Mouse (Mus musculus): ENCODE results near the gene Cog3.
"Not testable (repeated sequence)": the region's sequence is repeated elsewhere in the genome, so short reads cannot be mapped to it uniquely, and the experiment has no call there.

Gene Cog3

DNA sequence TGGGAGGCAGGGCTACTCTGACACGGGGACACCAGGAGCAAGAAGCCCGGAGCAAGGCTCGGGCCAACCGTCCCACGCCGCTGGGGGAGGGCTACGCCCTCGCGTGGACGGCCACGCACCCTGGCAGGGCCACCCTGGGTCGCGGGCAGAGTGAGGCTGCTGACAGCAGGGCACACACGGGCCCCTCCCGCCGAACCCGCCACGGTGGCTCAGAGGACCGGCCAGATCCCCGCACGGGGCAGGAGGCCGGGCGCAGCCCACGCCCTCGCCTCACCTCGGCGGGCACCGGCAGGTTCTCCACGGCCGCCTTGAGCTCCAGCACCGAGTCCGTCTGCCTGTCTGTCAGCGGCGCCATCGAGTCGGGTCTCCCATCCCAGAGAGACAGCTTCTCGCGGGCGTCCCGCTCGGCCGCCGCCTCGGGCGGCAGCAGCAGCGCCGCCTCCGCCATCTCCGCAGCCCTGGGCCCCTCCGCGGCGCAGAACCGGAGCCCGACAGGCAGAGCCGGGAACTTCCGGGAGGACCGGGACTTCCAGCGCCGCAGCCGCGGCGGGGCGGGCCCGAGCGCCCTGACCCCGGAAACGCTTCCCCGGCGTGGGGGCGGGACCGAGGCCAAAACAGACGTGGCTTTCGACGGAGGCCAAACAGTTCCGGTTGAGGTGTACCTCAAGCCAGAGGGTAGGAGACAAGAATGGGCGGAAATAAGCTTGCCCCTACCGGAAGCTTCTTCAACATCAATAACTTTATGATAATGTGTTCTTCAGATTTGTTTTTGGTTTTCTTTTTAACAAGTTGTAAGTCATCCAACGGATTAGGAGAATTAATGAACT is at the start of gene Cog3:
TSS of gene Cog3 (minus strand) at position 527 of the 827 bp plus-strand sequence.
- DNase-seq (ENCODE audit: low spot score in 2 of 2), result peak; percentile 97 to 99

DNA sequence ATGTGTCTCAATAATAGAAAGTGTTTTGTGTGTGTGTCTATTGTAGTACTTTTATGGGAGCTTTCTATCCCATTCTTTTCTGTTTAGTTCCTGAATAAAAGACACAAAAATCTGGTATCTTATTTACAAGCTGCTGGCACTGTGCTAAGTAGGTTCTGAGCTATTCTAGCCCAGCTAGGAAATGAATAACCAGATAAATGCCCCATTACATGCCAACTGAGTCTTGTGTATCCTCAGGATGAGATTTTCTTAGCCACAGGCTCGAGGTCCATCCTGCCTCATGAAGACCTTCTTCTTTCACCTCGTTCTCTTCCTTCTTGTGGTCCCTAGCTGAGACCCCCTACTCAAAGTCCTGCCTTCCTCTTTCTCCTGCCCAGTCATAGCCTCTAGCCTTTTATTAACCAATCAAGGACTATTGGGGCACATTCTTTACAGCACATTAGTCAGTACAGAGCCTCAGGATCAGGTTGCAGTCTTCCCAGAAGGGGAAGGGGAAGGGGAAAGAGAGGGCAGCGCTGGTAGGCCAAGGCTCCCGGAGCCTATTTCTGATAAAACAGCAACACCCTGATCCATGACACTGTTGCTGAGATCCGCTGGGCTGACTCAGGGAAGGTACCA is 43.6 kb upstream of the Cog3 start:
- DNase-seq (ENCODE audit: low spot score in 2 of 2), result no peak

GRCm38 (mm10) chr14:75795918-75796317 is 41.6 kb upstream of the Cog3 start:
- DNase-seq (ENCODE audit: low spot score in 2 of 2), result no peak

DNA sequence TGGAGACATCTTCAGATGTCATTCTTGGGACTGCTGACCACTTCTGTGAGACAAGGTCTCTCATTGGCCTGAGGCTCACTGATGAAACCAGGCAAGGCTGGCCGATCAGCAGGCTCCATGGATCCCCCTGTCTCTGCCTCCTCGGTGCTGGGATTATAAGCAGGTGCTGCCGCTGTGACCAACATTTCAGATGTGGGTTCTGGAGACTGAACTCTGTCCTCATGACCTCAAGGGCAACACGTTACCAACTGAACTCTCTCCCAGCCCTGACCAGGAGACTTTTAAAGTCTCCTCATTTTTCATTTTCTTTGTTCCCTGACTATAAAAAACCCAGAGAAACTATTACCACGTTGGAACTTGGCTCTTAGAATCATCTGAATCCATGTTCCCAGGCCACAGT is 40.4 kb upstream of the Cog3 start:
- no peak for DNase-seq (ENCODE audit: low spot score in 2 of 2)

- DNase-seq (ENCODE audit: low spot score in 2 of 2), result no peak
Observed at GRCm38 (mm10) chr14:75794324-75794723, 40.0 kb upstream of the Cog3 start.

DNA sequence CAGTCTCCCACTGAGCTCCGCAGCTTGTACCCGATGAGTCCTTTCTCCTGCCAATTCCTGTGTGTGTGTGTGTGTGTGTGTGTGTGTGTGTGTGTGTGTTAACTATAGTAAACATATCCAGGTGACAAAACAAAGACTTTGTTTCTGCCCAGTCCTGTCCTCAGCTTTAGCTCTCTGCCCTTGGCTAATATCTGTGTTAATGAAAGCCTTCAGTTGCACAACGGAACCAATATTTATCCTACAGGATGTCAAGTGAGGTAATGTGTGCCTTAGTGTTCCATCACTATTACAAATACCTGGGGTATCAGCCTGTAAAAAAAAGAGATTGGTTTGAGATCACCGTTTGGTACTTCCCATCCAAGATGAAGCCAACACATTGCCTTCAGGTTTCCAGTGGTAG is 38.8 kb upstream of the Cog3 start:
- no peak for DNase-seq (ENCODE audit: low spot score in 2 of 2)

DNA sequence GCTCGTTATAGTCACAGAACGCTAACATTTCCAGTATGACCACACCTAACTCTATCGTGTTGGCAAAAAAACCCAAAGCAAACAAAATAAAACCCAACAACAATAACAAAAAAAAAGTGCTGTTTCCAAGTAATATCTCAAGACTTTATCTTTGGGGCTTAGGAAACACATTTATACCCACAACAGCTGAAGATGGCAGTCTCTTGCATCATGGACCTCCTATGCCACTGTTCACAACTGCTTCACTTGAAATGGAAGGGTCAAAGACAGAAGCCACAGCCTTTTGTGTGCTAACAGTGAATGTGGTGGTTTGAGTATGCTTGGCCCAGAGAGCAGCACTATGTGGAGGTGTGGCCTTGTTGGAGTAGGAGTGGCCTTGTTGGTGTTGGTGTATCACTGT is 37.1 kb upstream of the Cog3 start:
- DNase-seq (ENCODE audit: low spot score in 2 of 2), result no peak

GRCm38 (mm10) chr14:75790411-75790996 is 36.2 kb upstream of the Cog3 start:
- DNase-seq (ENCODE audit: low spot score in 2 of 2), result peak in 1 of 2 experiments; percentile 17

DNA sequence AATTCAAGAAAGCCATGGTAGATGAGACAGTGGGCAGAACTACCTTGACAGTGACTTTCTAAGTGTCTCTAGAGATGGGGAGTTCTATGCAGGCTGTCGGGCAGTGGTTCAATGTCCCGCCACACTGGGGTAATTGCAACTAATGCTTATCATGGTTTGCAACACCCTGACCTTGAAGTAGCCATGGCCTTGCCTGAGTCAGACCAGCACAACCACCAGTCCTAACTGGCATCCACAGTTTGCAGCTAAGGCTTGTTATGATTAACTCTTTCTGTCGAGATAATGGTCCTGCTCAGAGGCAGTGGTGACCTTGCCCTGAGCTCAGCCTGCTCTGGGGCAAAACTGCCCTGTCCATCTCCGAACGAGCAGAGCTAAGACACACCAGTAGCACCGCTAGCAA is 35.0 kb upstream of the Cog3 start:
- no peak for DNase-seq (ENCODE audit: low spot score in 2 of 2)

GRCm38 (mm10) chr14:75787794-75788175 is 33.5 kb upstream of the Cog3 start:
- DNase-seq (ENCODE audit: low spot score in 2 of 2), result no peak

DNA sequence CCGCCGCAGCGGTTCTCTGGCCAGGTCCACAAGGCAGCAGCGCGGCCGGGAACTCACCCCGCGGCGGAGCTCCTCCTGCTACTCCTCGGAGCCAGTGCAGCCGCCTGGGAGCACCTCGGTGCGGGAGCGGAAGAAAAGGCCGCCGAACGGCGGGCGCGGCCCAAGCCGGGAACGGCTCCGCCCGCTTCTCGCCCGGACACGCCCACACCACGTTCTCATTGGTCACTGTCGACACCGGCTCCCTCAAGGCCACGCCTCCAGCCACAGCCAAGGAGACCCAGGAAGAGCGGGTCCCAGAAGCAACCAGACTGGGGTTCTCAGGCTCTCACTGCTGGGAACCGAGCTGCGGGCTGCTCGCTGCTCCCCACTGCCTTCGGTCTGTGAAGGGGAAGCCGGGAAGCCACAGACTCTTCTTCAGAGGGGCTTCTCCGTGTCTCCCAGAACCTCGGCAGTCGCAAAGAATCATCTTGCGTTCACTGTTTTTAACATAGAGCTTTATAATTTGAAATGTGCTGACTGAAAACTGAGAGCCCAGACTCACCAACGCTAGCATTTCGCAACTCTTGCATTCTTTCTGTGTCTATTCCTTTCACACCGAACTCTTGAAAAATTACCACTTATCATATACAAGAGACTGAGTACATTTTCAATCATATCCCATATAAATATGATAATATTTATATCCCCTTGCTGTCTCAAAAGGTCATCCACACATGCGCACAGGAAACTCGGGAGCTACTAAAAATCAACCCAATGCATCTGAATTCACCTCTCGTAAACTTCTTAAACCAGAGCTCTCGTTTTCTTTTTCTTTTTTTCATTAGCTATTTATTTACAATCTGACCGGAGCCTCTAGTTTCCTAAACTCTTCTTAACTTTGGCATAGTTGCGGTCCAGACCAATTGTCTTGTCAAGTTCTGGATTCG is 32.8 kb upstream of the Cog3 start, which contains the start of gene Slc25a30:
TSS of gene Slc25a30 (minus strand) at position 170 of the 926 bp plus-strand sequence.
- peak; percentile 96 to 97 for DNase-seq (ENCODE audit: low spot score in 2 of 2)

- DNase-seq (ENCODE audit: low spot score in 2 of 2), result no peak
Observed at GRCm38 (mm10) chr14:75786424-75786867, 32.1 kb upstream of the Cog3 start.

DNA sequence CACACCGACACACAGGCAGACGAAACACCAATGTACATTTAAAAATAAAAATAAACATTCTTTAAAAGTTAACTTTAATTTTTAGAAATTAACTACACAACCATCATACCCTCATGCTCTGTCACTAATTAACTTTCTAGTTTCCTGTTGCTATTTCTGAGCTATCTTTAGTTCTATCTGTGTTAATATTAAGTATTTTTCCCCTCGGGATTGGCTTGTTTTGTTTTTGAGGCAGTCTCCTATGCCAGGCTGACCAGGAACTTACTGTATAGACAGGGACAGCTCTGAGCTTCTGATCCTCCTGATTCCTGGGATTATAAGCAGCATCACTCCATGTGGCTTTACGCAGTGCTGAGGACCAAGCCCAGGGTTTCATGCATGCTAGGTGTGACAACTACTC is 25.6 kb upstream of the Cog3 start:
- DNase-seq (ENCODE audit: low spot score in 2 of 2), result no peak

- DNase-seq (ENCODE audit: low spot score in 2 of 2), result no peak
Observed at GRCm38 (mm10) chr14:75776637-75777036, 22.3 kb upstream of the Cog3 start.

GRCm38 (mm10) chr14:75773431-75773830 is 19.1 kb upstream of the Cog3 start:
- no peak for DNase-seq (ENCODE audit: low spot score in 2 of 2)

GRCm38 (mm10) chr14:75772407-75772806 is 18.1 kb upstream of the Cog3 start:
- not testable (repeated sequence) for DNase-seq (ENCODE audit: low spot score in 2 of 2)

DNA sequence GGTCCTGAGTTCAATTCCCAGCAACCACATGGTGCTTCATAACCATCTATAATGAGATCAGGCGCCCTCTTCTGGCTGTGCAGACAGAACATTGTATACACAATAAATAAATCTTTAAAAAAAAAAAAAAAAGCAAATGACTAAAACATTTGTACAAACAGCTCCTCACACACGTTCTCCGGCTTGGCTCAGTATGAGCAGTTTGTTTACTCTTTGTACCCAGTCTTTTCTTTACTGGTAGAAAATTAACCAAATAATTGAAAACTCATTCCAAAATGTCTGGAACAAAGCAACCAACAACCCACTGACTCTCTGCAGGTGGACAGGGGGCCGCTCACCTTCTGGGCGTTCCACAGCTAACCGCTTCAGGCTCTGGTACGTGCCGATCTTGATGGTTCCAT is 16.8 kb upstream of the Cog3 start:
- DNase-seq (ENCODE audit: low spot score in 2 of 2), result no peak

DNA sequence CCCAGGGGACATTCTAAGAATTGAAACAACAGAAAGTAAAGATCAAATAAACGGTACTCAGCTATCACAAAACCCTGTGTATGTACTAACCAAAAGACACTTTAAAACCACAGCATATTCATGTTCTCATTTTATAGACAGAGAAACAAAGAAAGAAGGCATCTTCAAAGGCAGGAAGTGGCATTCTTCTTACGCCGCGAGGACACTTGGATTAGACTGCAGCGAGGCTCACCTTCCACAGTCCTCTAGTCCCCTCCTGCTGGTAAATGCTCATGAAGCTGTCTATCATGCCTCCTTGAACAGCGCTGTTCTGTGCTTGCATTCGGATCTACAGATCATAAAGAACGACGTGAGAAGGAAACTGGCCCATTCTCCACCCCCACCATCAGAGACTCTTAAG is 15.0 kb upstream of the Cog3 start:
- DNase-seq (ENCODE audit: low spot score in 2 of 2), result no peak

DNA sequence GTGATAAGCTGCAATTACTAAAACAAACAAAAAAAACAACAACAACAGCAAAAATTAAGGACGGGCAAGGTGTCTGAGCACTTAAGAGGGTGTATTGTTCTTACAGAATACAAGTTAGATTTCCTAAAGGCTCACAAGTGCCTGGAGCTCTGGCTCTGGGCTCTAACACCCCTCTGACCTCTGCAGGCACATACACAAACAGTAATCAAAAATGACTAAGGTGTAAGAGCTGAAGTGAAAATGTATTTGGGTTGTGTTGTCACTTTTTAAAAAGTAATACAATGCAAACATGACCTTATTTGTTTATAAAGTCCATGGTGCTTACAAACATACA is 13.9 kb upstream of the Cog3 start:
- DNase-seq (ENCODE audit: low spot score in 2 of 2), result no peak

- peak; percentile 27 to 55 for DNase-seq (ENCODE audit: low spot score in 2 of 2)
Observed at GRCm38 (mm10) chr14:75767492-75768274, 13.4 kb upstream of the Cog3 start.

All from urinary bladder, postnatal 36 days (tissue).